Mouse (Mus musculus) liver, embryonic 14.5 days (tissue): ENCODE data around the gene Plcxd2.

Experiments used
- CTCF ChIP-seq: IDR thresholded peaks from 2 replicates; pipeline ENCODE4 v1.5.1; 2016; ENCODE audit warnings: antibody characterized with exemption, low read depth, control low read depth
- EP300 ChIP-seq: IDR thresholded peaks from 2 replicates; pipeline ENCODE4 v1.6.1; 2016; ENCODE audit warnings: antibody characterized with exemption, low read depth

DNA sequence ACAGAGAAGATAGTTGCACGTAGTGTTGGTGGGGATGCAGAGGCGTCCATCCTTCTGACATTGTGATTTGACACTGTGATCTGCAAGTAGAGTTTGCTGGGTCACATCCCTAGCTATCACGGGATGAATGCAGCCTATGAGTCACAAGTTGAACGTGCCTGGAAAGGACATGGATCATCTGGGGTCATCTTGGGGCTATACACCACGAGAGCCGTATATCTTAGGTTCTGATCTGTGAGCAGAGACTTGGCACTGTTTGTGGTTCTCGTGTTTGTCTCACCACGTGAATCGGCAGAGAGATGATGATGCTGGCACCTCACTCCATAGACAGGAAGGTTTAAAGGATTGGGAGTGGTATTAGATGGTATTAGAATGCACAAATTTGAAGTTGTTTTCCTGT is 23.9 kb upstream of the Plcxd2 start:
- TF ChIP-seq CTCF: no peak
- TF ChIP-seq EP300: no peak
